Mouse (Mus musculus) embryonic facial prominence, embryonic 13.5 days (tissue): ENCODE results near the gene Mto1. TPM values are rescaled to one million over a fixed set of nuclear protein-coding genes. Genes with fewer than 3 reads are reported as not detected.
A peak's percentile ranks its signal among the peaks of the same experiment; 100 is the strongest.

Experiments used
- ATAC-seq: fragments of 200-750 bp; cut with Nextera tagmentation; 2 replicates; pipeline ENCODE4 v1.8.0; 2017; ENCODE audit warnings: low read depth; ENCODE audit not compliant: insufficient number of reproducible peaks, insufficient read depth, low FRiP score, low TSS enrichment
- H3K27ac ChIP-seq: fragments of 300-500 bp; sonication (generic); 2 replicates; pipeline ENCODE4 v1.5.1; 2015; ENCODE audit warnings: moderate library complexity, mild to moderate bottlenecking, inconsistent platforms
- H3K27me3 ChIP-seq: fragments of 300-500 bp; sonication (generic); 2 replicates; pipeline ENCODE4 v1.6.1; 2015; ENCODE audit warnings: mild to moderate bottlenecking, inconsistent platforms
- H3K36me3 ChIP-seq: fragments of 300-500 bp; sonication (generic); 2 replicates; pipeline ENCODE4 v1.6.1; 2015; ENCODE audit warnings: mild to moderate bottlenecking, inconsistent platforms
- H3K4me1 ChIP-seq: fragments of 300-500 bp; sonication (generic); 2 replicates; pipeline ENCODE4 v1.6.1; 2015; ENCODE audit warnings: inconsistent platforms
- H3K4me2 ChIP-seq: fragments of 300-500 bp; sonication (generic); 2 replicates; pipeline ENCODE4 v1.6.1; 2015; ENCODE audit warnings: moderate library complexity, mild to moderate bottlenecking, inconsistent platforms
- H3K4me3 ChIP-seq: fragments of 300-500 bp; sonication (generic); 2 replicates; pipeline ENCODE4 v1.5.1; 2015; ENCODE audit warnings: mild to moderate bottlenecking, inconsistent platforms
- H3K9ac ChIP-seq: fragments of 300-500 bp; sonication (generic); 2 replicates; pipeline ENCODE4 v1.6.1; 2015; ENCODE audit warnings: mild to moderate bottlenecking, inconsistent platforms
- H3K9me3 ChIP-seq: fragments of 300-500 bp; sonication (generic); 2 replicates; pipeline ENCODE4 v1.6.1; 2016; ENCODE audit warnings: inconsistent platforms
- WGBS: fragments of 180-500 bp; shearing (Covaris S2); methylation state at CpG from one replicate; pipeline ENCODE4 v1.1.7; 2015; ENCODE audit warnings: mixed read lengths; 5-methylcytosine and 5-hydroxymethylcytosine counted together
- polyA plus RNA-seq: library from polyadenylated mRNA; unstranded; fragments of >200 nt; fragmentation: Nextera tagmentation; extraction: Ambion mirVana; gene quantifications from 2 replicates; pipeline ENCODE4 v1.2.1, GENCODE M21; 2015

Mto1 gene
- polyA plus RNA-seq, 1 experiment from 2014 or later = 23.9 TPM

GRCm38 (mm10) chr9:78491169-78491568 is 43.2 kb downstream of the Mto1 start:
- WGBS = 77% methylated on average over 3 of the region's 3 CpGs

GRCm38 (mm10) chr9:78492254-78492653 is 44.2 kb downstream of the Mto1 start:
- Histone ChIP-seq H3K27ac (no peak overlapping the region), H3K4me2 (no peak overlapping the region), H3K4me1 (peaks cover 4% of the 10 kb centered on the region; the same call in 1 of the 2 replicates), H3K36me3 (no peaks in the 10 kb centered on the region), H3K9me3 (no peaks in the 10 kb centered on the region), H3K9ac (no peak overlapping the region), H3K27me3 (no peaks in the 10 kb centered on the region), H3K4me3 (no peak overlapping the region)
- ATAC-seq = no peak
- WGBS = 88% methylated on average over 3 of the region's 3 CpGs

More at GRCm38 (mm10) chr9:78491169-78491568, 43.2 kb downstream of the Mto1 start:
- ATAC-seq = no peak
- Histone ChIP-seq H3K27ac (no peak overlapping the region), H3K4me1 (peaks cover 4% of the 10 kb centered on the region; the same call in 1 of the 2 replicates), H3K36me3 (no peaks in the 10 kb centered on the region), H3K27me3 (no peaks in the 10 kb centered on the region), H3K4me2 (no peak overlapping the region), H3K4me3 (no peak overlapping the region), H3K9ac (no peak overlapping the region), H3K9me3 (no peaks in the 10 kb centered on the region)

GRCm38 (mm10) chr9:78493171-78493570 is 45.2 kb downstream of the Mto1 start:
- H3K4me3 ChIP-seq = no peak overlapping the region
- no peaks in the 10 kb centered on the region for H3K9me3 ChIP-seq
- ATAC-seq = no peak
- H3K27ac ChIP-seq = no peak overlapping the region
- no peaks in the 10 kb centered on the region for H3K27me3 ChIP-seq
- H3K36me3 ChIP-seq = no peaks in the 10 kb centered on the region
- H3K4me1 ChIP-seq = peaks cover 4% of the 10 kb centered on the region; the same call in 1 of the 2 replicates
- H3K9ac ChIP-seq = no peak overlapping the region
- no peak overlapping the region for H3K4me2 ChIP-seq
- 86% methylated on average over 7 of the region's 7 CpGs for WGBS

- no peak overlapping the region for H3K4me3 ChIP-seq
- ATAC-seq = no peak
- no peaks in the 10 kb centered on the region for H3K36me3 ChIP-seq
- H3K9me3 ChIP-seq = no peaks in the 10 kb centered on the region
- H3K27me3 ChIP-seq = no peaks in the 10 kb centered on the region
- peaks cover 14% of the 10 kb centered on the region for H3K4me1 ChIP-seq
- H3K4me2 ChIP-seq = no peak overlapping the region
- H3K9ac ChIP-seq = no peak overlapping the region
- WGBS = 67% methylated on average over 3 of the region's 3 CpGs
- no peak overlapping the region for H3K27ac ChIP-seq
These were observed 52.4 kb downstream of the Mto1 start for GRCm38 (mm10) chr9:78500386-78500785.

- WGBS = 90% methylated on average over 4 of the region's 4 CpGs
- peaks cover 14% of the 10 kb centered on the region for H3K4me1 ChIP-seq
- H3K27me3 ChIP-seq = no peaks in the 10 kb centered on the region
- H3K4me2 ChIP-seq = no peak overlapping the region
- H3K4me3 ChIP-seq = no peak overlapping the region
- no peaks in the 10 kb centered on the region for H3K36me3 ChIP-seq
- ATAC-seq = no peak
- no peak overlapping the region for H3K9ac ChIP-seq
- H3K27ac ChIP-seq = no peak overlapping the region
- no peaks in the 10 kb centered on the region for H3K9me3 ChIP-seq
These were observed 53.3 kb downstream of the Mto1 start for GRCm38 (mm10) chr9:78501284-78501683.

- no peaks in the 10 kb centered on the region for H3K9me3 ChIP-seq
- no peak for ATAC-seq
- H3K27me3 ChIP-seq = no peaks in the 10 kb centered on the region
- H3K9ac ChIP-seq = peak overlapping the region; percentile 57
- peaks cover 14% of the 10 kb centered on the region for H3K4me1 ChIP-seq
- H3K27ac ChIP-seq = peak overlapping the region; percentile 64
- H3K4me3 ChIP-seq = no peak overlapping the region
- H3K4me2 ChIP-seq = peak overlapping the region; percentile 36
- 6% methylated on average over 6 of the region's 6 CpGs for WGBS
- no peaks in the 10 kb centered on the region for H3K36me3 ChIP-seq
These were observed 55.4 kb downstream of the Mto1 start for GRCm38 (mm10) chr9:78503223-78504079.

- no peak for ATAC-seq
These were observed 56.1 kb downstream of the Mto1 start for GRCm38 (mm10) chr9:78504133-78504532.

GRCm38 (mm10) chr9:78504679-78505078 is 56.7 kb downstream of the Mto1 start:
- H3K4me3 ChIP-seq = no peak overlapping the region
- no peaks in the 10 kb centered on the region for H3K36me3 ChIP-seq
- no peaks in the 10 kb centered on the region for H3K27me3 ChIP-seq
- no peak for ATAC-seq
- H3K9ac ChIP-seq = no peak overlapping the region
- WGBS = 75% methylated on average over 3 of the region's 3 CpGs
- peaks cover 14% of the 10 kb centered on the region for H3K4me1 ChIP-seq
- H3K4me2 ChIP-seq = no peak overlapping the region
- H3K9me3 ChIP-seq = no peaks in the 10 kb centered on the region
- H3K27ac ChIP-seq = no peak overlapping the region

More at GRCm38 (mm10) chr9:78504133-78504532, 56.1 kb downstream of the Mto1 start:
- Histone ChIP-seq H3K36me3 (no peaks in the 10 kb centered on the region), H3K27ac (no peak overlapping the region), H3K9me3 (no peaks in the 10 kb centered on the region), H3K4me3 (no peak overlapping the region), H3K4me1 (peaks cover 14% of the 10 kb centered on the region), H3K27me3 (no peaks in the 10 kb centered on the region), H3K9ac (no peak overlapping the region), H3K4me2 (no peak overlapping the region)
- 67% methylated on average over 4 of the region's 4 CpGs for WGBS

GRCm38 (mm10) chr9:78505223-78505622 is 57.2 kb downstream of the Mto1 start:
- WGBS = 95% methylated on average over 6 of the region's 6 CpGs

GRCm38 (mm10) chr9:78506002-78506721 is 58.2 kb downstream of the Mto1 start:
- Histone ChIP-seq H3K4me3 (no peak overlapping the region), H3K27ac (no peak overlapping the region), H3K27me3 (no peaks in the 10 kb centered on the region), H3K9me3 (no peaks in the 10 kb centered on the region), H3K4me2 (no peak overlapping the region), H3K36me3 (no peaks in the 10 kb centered on the region), H3K4me1 (peaks cover 14% of the 10 kb centered on the region), H3K9ac (no peak overlapping the region)
- no peak for ATAC-seq
- WGBS = 69% methylated on average over 11 of the region's 11 CpGs

More at GRCm38 (mm10) chr9:78505223-78505622, 57.2 kb downstream of the Mto1 start:
- no peak overlapping the region for H3K4me3 ChIP-seq
- H3K27me3 ChIP-seq = no peaks in the 10 kb centered on the region
- H3K4me1 ChIP-seq = peaks cover 14% of the 10 kb centered on the region
- H3K4me2 ChIP-seq = no peak overlapping the region
- no peak for ATAC-seq
- no peaks in the 10 kb centered on the region for H3K9me3 ChIP-seq
- H3K9ac ChIP-seq = no peak overlapping the region
- no peak overlapping the region for H3K27ac ChIP-seq
- no peaks in the 10 kb centered on the region for H3K36me3 ChIP-seq

- no peak overlapping the region for H3K4me3 ChIP-seq
- no peaks in the 10 kb centered on the region for H3K9me3 ChIP-seq
- H3K27ac ChIP-seq = no peak overlapping the region
- H3K4me2 ChIP-seq = no peak overlapping the region
- H3K4me1 ChIP-seq = peaks cover 14% of the 10 kb centered on the region
- no peak for ATAC-seq
- H3K27me3 ChIP-seq = no peaks in the 10 kb centered on the region
- no peak overlapping the region for H3K9ac ChIP-seq
- WGBS = 86% methylated on average over 7 of the region's 7 CpGs
- no peaks in the 10 kb centered on the region for H3K36me3 ChIP-seq
These were observed 58.7 kb downstream of the Mto1 start for GRCm38 (mm10) chr9:78506722-78507077.
